Mouse (Mus musculus): ENCODE data around the gene Dsp.

Dsp gene

DNA sequence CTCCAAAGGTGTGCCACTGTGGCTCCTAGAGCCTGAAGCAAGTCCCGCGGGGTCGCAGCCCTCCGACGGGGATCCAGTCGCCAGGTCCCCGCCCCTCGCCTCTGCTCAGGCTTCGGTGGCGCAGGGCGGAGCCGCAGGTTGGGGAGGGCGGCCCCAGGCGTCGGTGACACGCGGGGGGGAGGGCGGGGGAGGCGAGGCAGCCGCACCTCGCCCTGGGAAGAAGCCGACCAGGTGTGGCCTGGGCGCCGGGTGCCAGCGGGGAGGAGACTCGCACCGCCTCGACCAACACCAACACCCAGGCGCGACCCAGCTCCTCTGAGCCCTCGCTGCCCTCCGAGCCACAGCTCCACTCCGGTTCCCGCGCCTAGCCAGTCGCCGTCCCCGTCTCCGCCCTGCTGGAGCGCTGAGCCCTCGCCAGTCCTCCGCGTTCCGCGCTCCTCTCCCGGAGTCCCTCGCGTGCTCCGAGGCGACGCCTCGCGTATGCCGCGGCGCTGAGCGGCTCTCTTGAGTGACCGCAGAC is at the start of gene Dsp:
TSS of gene Dsp (plus strand) at position 226 of the 520 bp plus-strand sequence.
- no peak for DNase-seq (ENCODE audit: low read depth, low spot score)

DNA sequence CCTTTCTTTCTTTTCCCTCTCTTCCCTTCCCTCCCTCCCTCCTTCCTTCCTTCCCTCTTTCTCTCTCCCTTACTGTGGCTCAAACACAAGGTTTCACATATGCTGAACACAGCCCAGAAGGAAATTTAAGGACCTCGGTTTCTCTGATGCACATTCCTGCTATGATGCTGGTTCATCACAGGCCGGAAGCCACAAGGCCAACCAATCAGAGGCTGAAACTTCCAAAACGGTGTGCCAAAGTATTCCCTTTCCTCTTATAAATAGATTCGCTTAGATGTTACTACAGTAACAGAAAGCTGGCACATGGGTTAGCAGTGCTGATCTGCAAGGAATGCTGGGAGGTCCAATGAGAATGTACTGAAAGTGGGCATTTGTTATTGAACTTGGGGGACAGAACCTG is 47.7 kb upstream of the Dsp start:
- peak; percentile 8 for DNase-seq (ENCODE audit: low read depth, low spot score)

DNA sequence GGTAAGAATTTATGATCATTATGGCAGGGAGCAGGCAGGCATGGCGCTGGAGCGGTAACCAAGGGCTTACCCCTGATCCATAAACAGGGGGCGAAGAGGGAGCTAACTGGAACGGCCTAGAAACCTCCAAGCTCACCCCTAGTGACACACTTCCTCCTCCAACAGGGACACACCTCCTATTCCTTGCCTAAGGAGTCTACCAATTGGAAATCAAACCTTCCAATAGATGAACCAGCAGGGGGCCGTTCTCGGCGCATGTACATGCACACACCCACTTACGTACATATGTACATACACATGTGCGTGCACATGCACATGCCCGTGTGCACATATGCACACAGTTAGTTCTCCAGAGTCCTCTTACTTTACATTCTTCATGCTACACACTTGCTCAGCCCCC is 46.6 kb upstream of the Dsp start:
- no peak for DNase-seq (ENCODE audit: low read depth, low spot score)

DNA sequence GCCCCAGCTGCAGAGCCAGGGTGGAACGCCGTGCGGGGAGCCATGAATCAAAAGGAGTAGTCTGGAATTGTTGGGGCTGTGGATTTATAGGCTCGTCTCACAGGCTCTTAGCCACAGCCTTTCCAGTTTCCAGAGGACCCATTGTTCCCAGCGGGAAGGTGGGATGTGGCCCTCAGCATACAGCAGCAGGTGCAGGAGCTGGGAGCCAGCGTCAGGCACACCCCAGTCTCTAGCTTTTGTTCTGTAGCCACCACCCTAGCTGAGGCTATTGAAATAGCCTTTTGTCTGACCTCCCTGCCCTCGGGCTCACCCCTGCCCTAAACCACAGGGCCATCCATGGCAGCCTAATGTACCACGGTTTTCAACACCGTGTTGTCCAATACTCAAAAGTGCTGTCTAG is 42.0 kb upstream of the Dsp start:
- DNase-seq (ENCODE audit: low read depth, low spot score): no peak

DNA sequence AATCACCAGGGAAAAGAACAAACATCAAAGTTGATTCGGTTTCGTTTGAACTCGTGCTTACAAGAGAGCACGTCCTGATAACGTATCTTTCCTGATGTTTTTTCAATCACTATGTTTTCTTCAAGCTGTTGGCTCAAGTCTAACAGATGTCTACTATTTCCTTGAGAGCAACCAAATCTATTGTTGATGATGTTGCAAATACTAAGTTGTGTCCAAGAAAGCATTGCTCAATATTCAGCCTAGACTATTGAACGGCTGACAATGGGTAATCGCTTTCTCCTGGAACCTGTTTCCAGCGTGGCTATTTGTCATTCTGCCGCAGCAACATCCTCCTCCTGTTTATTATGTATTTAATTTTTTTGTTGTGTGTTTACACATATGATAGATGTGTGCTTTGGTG is 28.8 kb upstream of the Dsp start:
- DNase-seq (ENCODE audit: low read depth, low spot score): no peak

DNA sequence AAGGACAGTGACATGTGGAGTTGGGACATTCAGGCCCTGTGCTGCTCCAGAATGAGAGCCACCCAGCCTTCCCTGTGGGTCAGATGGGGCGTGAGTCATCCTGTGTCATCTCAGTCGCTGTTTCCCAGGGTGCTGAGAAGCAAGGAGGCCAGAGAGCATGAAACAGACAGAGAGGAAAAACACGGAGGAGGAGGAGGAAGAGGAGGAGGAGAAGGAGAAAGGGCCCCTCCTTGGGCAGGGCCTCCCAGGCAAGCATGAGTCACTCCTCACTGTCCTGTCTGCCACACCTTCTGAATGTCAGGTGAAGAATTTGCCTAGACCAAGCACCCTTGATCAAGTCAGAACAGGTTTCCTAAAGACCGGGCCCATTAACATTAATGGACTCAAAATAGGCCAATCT is 27.4 kb upstream of the Dsp start:
- DNase-seq (ENCODE audit: low read depth, low spot score): no peak

DNA sequence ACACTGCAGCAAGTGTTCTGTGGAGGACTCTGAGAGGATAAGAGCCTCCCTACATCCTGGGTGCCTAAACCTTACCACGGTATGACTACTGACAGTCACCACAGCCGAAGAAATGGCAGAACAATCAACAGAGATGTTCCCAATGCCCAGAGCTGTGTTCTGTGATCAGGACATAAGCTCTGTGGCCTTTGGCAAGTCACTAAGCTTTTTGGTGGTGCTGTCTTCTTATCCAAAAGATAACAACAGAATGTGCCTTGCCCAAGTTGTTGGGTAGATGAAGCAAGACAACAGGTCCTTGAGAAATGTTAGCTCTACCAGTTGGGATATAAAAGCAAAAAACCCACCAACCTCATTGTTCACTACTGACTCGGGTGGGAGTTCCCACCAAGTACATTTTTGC is 23.4 kb upstream of the Dsp start:
- DNase-seq (ENCODE audit: low read depth, low spot score): no peak

DNA sequence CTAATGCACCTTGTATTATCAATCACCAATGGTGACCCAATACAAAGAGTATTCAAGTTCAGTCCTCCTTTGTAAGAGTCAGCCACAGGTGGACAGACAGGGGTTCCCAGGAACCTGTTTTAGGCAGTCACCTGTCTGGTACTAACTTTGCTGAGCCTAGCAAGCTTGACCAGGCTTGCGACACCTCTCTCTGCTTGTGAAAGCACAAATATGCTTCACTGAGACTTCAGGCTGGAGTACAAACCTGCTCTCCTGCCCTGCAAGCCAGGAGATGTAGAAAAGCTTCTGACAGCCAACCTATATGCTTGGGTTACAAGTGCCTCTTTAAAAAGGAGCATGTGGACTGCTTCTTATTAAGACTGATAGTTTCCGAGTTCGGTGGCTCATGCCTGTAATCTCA is 22.8 kb upstream of the Dsp start:
- no peak for DNase-seq (ENCODE audit: low read depth, low spot score)

DNA sequence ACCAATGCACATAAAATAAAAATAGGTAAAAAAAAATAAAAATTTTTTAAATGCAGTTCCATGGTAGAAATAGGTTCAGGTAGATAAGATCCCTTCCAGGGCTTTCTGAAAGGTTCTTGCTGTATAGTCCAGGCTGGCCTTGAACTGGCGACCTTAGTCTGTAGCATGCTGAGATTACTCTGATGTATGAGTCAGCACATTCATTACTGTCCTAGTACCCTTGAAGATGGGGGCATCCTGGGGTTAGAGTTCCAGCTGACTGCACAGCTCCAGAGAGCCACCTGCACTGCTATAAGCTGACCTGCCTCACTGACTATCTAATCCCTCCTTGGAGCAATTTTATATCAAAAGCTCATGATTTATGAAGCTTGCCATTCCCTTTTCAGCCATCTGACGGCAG is 21.6 kb upstream of the Dsp start:
- DNase-seq (ENCODE audit: low read depth, low spot score): no peak

DNA sequence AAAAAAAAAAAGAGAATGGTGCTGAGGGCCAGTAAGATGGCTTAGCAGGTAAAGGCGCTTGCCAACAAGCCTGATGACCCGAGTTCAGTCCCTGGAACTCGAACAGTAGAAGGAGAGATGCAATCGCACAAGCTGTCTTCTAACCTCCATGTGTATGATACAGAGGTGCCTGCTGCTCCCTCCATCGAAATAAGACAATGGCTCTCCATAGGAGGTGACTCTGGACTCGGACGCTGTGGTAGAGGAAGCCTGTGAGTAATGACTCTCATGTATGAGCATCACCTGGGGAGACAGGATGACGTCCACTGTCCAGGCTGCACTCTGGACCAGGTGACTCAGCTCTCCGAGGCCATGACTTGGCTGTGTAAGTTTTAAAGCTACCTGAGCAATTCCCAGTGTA is 21.0 kb upstream of the Dsp start:
- no peak for DNase-seq (ENCODE audit: low read depth, low spot score)

DNA sequence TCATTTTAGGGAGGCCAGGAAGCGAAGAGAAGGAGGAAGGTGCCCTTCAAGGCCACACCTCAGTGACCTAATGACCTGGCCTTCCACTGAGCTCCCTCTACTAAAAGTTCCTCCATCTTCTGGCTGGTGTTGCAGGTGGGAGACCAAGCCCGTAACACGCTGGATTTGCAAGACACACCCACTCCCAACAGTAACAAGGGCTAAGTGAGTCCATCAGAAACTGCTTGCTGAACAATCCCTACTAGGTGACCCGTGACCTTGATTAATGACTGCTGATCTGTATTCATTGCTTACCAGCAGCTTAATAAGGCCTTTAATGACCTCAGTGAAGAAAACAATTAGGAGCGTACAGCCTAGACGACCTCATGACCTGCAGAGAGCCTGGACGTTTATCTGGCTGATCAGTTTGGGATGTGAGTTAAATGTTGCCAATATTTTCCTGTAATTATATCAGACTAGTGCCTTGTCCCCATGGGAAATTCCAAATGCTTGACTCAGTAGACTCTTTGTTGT is 18.0 kb upstream of the Dsp start:
- DNase-seq (ENCODE audit: low read depth, low spot score): no peak

DNA sequence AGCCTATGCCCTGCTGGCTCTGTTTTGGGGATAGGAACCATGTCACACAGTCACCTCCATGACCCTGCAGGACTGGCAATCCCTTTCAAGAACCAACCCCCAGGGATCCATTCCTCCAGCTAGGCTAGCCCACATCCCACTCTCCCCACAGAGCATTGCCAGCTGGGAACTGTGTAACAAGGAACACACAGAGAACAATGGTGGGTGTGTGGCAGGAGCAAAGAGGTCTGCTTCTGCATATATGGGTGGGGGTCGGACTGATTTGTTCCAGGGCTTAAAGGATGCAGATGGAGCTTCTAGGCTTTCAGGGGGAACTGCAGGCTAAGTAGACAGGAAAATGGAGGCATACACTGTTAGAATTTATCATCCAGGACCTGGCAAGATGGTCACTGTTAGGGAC is 10.6 kb upstream of the Dsp start:
- no peak for DNase-seq (ENCODE audit: low read depth, low spot score)

DNA sequence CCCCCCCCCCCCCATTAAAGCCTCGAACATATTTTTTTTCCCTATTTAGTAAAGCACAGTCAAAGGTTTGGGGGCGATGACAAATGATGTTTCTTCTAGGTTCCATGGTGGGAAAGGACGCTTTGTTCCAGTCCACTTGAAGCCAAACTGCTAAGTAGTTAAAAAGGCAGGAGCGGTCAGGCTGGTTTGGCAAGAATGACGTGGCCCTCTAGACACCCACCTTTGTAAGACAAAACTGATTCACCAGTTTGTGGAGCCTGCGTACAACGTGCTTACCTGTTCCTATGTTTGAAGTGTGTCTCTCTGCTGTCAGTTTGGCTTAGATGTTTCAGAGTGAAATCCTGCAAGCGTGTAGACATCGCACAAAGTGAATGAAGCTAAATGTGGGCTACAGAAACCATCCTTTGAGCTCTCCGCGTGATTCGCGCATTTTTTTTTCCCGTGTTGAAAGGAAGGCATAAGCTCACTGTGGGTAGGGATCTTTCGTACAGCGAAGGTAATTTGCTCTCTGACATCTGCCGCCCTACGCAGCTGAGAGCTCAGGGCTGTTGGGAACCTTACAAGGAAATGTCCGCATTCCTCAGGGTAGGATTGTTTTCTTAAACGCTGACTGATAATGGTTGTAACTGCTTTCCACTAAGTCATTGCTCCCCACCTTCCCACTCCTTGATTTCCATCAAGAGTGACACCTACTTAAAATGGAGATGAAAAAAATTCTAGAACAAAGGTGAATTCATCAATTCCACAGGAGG is 6.0 kb upstream of the Dsp start:
- no peak for DNase-seq (ENCODE audit: low read depth, low spot score)

DNA sequence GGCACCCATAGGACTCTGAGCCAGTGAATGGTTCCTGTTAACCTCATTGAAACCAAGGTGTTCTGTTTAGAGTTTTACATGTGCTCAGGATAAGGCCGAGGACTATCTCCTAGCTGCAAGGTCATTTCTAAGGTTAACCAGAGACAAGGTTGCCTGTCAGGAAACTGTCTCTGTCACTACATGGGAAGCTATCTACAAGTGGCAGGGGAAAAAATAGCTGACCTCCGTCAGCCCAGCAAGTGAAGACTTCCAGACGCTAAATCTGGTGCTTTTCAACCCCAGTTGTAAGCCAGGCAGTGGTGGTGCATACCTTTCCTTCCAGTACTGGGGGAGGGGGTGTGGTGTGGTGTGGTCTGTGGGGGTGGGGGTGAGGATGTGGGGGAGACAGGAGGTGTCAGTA is 2.7 kb upstream of the Dsp start:
- DNase-seq (ENCODE audit: low read depth, low spot score): no peak

DNA sequence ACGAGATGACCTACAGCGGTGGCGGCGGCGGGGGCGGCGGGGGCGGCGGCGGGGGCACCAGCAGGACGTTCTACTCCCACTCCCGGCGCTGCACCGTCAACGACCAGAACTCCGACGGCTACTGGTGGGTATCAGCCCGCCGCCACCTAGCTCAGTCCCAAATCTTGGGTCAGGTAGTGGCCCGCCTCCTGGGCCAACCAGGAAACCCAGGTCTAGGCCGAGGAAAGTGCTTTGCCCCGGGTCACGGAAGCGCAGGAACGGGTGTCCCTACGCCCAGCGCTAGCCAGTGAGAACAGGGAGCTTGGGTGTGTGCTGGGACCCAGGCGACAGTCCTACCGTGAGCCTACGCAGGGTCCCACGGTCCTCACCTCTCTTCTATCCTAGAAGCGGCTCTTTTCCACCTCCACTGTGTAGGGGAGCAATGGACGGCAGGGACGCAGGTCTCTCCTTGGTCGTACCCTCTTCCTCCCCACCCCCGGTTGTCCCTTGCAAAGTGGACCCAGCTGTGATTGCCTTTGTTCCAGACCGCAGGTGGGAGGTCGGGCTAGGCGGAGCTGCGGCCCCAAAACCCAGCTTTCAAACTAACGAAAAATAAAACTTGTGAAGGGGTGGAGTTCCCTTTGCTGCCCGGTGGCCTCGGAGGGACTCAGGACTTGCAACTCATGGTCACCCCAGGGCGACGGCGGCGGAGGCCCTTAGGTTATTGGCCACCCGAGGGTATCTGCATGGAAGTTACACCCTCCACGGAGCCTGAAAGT is 756 bp downstream of the Dsp start:
- no peak for DNase-seq (ENCODE audit: low read depth, low spot score)

DNA sequence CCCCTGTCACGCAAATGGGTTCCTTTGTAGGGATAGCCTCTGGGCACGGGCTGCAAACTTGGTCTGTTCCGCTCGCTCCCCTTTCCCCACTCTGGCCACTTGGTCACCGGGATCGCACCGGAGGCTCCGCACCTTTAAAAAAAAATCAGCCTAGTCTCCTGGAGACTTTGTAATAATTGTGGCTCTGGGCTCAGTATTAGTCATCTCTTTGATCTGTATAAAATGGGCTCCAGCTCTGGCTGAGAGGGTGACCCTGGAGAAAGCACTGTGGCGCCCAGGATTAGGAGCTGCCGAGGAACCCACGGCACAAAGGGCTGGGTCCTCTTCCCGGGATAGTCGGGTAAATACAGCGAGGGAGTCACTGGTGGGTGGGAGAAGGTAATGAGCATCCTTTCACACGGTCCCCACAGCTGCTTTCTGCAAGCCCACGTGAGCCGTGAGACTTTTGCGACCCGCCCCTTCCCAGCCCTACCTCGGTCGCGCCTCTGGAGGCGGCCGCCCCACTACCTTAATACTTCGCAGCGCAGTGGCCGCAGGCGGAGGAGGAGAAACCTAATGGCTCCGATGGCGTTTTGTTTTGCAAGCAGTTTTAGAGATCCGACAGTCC is 1.4 kb downstream of the Dsp start:
- no peak for DNase-seq (ENCODE audit: low read depth, low spot score)

DNA sequence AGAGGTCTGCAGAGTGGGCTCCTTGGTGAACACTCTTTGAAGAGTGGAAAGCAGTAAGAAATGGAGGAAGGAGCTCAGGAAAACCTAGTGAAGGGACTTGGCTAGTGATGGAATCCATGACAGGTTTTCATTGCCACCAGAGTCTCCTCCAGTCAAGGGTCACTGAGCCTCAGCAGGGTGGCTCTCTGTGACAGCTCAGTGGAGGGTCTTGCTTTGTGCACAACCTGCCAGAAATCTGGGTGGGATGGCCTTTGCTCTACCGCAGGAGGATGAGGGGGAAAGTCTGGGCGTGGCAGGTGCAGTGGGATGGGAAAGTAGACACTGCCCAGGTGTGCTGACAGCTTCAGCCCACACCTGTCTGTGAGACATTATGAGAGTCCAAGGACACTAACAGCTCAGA is 4.4 kb downstream of the Dsp start:
- DNase-seq (ENCODE audit: low read depth, low spot score): no peak

DNA sequence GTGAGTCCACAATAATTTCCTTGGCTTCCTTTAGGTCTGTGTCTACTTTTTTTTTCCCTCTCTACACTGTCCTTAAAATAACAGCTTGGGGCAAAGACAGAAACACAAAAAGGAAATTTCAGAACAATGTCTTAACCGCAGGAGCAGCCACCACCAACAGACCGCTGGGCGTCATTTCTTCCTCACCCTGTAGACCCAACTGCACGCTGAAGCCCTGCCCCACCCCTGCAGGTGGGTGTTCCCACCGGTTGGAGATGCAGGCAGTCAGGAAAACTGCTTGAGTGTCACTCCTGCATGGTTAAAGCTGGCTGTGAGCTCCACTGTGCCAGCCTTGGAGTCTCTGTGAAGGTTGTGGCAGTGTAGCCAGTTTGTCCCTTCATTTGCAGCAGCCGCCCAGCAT is 6.5 kb downstream of the Dsp start:
- DNase-seq (ENCODE audit: low read depth, low spot score): no peak

DNA sequence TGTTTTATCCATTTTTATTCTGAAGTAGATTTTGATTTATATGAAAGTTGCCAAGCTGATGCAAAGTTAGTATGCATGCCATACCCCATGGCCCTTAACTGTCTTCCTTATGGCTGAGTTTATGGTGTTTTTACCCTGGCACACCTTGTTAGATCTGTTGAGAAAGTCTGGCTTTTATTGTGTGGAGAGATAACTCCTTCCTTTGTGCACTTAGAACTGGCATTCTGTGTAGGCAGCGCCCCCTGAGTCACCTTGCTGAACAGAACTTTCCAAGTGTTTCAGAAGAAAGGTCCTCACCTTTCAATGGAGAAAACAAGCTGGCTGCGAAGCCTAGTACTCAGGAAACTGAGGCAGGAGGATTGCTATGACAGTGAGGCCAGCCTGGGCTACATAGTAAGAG is 10.9 kb downstream of the Dsp start:
- DNase-seq (ENCODE audit: low read depth, low spot score): no peak

DNA sequence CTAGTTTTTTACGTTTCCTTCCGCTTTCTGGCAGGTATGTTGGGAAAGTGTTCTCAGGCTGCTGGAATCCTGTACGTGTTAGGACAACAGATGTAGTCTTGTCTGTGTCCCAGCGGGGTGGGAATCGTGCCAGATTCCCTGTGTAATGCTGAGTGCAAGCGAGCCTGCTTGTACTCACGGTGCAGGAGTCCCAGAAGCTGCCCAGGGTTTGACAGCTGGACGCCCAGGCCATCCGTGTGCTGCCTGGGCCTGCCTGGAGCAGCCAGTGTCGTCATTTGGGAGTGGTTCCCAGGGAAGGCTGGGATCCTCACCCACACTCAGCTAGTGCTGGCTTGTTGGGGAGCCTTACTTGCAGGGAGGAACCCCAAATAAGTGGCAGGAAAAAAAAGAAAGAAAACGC is 11.6 kb downstream of the Dsp start:
- no peak for DNase-seq (ENCODE audit: low read depth, low spot score)

DNA sequence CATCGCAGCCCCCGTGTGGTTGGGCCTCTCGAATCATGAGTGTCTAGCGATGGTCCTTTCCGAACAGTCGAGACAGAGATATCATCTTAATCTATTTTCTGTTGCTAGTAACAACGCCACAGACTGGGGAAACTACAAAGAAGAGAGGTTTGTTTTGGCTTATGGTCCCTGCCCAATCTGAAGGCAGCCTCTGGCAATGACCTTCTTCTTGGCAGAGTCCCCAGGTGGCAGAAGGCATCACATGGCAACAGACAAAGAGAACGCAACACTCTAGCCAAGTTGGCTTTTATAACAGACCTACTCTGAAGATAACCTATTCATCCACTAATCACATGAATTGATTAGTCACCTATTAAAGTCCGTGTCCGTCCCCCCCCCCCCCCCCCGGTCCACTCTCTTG is 13.8 kb downstream of the Dsp start:
- no peak for DNase-seq (ENCODE audit: low read depth, low spot score)

DNA sequence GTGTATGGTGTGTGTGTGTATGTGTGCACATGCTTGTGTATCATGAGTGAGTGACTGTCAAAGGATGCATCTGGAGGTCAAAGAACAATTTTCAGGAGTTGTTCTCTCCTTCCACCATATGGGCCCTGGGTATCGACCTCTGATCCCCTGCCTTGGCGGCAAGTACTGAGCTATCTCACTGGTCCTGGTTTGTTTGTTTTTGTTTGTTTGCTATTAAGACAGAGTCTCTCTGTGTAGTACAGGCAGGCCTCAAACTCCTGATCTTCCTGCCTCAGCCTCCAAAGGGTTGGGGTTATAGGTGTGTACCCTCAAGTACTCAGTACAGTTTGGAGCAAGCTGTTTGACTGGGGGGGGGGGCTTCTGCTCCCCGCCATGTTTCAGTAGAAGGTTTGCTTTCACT is 16.0 kb downstream of the Dsp start:
- DNase-seq (ENCODE audit: low read depth, low spot score): no peak

DNA sequence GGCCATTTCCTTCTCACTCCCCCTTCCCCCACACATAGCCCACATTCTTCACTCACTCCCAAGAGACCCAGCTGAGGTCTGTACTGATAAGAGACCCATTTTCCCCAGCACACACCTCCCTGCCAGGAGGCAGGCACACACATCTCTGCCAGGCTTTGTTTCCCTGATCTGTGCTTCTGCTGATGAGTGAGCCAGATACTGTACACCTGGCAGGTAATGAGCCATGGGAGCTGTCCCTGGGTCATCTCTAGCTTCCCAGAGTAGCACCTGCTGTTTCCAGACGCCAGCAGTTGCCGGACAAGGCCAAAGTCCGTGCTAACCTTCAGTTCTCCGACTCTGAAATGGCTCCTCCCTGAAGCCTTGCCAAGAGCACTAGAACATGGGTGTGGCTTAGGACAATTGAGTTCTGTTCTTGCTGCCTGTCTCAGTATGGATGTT is 19.6 kb downstream of the Dsp start:
- no peak for DNase-seq (ENCODE audit: low read depth, low spot score)
